In genomic region chr3:96410966-96411365, GRCm38 (mm10) we compare ENCODE assay signal across 21 mouse cellular contexts. TPM values are rescaled to one million over a fixed set of nuclear protein-coding genes. Genes with fewer than 3 reads are reported as not detected.
DNase-seq lines count a peak whose midpoint lies in the region; ATAC-seq and TF ChIP-seq lines count a peak whose summit lies in the region.
"Had no signal": no experiment of that assay in that cellular context is flagged by ENCODE, and none has a peak within 500 bp of the region (broad histone marks: within the 10 kb centered on the region; RNA-seq: fewer than 3 reads in every experiment).

No protein-coding gene starts in this region.

- H3K4me1 ChIP-seq in liver, embryonic 14.5 days (replicated peaks; ENCODE audit: control insufficient read depth in 2 of 2, insufficient read depth in 2 of 2, low read length in 1 of 2): peaks cover 9 to 17% of the 10 kb centered on the region in 2 experiments
- peaks cover 24% of the 10 kb centered on the region for H3K4me1 ChIP-seq in liver, embryonic 11.5 days (replicated peaks; ENCODE audit: control insufficient read depth, insufficient read depth, low read length)

- no peaks in the 10 kb centered on the region for H3K9me3 ChIP-seq in liver, embryonic 14.5 days (ENCODE audit: control insufficient read depth, low read length)
- H3K9me3 ChIP-seq in liver, embryonic 11.5 days (ENCODE audit: control insufficient read depth, low read length): no peaks in the 10 kb centered on the region
- H3K9me3 ChIP-seq: embryonic facial prominence, embryonic 13.5 days; heart, embryonic 10.5 days; hindbrain, embryonic 15.5 days; limb, embryonic 15.5 days; lung, embryonic 15.5 days; neural tube, embryonic 13.5 days had no signal

- peak; percentile 34 for TF ChIP-seq CTCF in liver, embryonic 14.5 days (IDR thresholded peaks at IDR 0.05; ENCODE audit: low read depth)

- no peak overlapping the region; the same call in 1 of the 2 replicates for H3K9ac ChIP-seq in liver, embryonic 14.5 days (replicated peaks)
- no peak overlapping the region for H3K9ac ChIP-seq in liver, embryonic 11.5 days (ENCODE audit: low read depth, low read length)
- H3K9ac ChIP-seq: embryonic facial prominence, embryonic 13.5 days; hindbrain, embryonic 15.5 days; limb, embryonic 15.5 days; lung, embryonic 15.5 days; neural tube, embryonic 13.5 days had no signal

- no peak for ATAC-seq in CD4-positive, CD25-positive, alpha-beta regulatory T cell, adult 4 months
- ATAC-seq in liver, embryonic 14.5 days (ENCODE audit: insufficient read depth): no peak
- no peak for ATAC-seq in liver, embryonic 11.5 days (replicated peaks; ENCODE audit: low FRiP score)

- no peak overlapping the region for H3K27ac ChIP-seq in liver, embryonic 14.5 days
- no peak overlapping the region for H3K27ac ChIP-seq in liver, embryonic 11.5 days (ENCODE audit: low read depth, low read length)
- H3K27ac ChIP-seq: embryonic facial prominence, embryonic 13.5 days; heart, embryonic 10.5 days; hindbrain, embryonic 15.5 days; limb, embryonic 15.5 days; lung, embryonic 15.5 days; neural tube, embryonic 13.5 days had no signal

- no peaks in the 10 kb centered on the region; the same call in 1 of the 2 replicates for H3K36me3 ChIP-seq in liver, embryonic 14.5 days (replicated peaks; ENCODE audit: control insufficient read depth, insufficient read depth, low read depth)
- H3K36me3 ChIP-seq in liver, embryonic 11.5 days (ENCODE audit: control insufficient read depth, insufficient read depth, low read length): no peaks in the 10 kb centered on the region
- H3K36me3 ChIP-seq: hindbrain, embryonic 15.5 days; limb, embryonic 15.5 days; lung, embryonic 15.5 days; neural tube, embryonic 13.5 days had no signal

- TF ChIP-seq EP300 in liver, embryonic 14.5 days (IDR thresholded peaks at IDR 0.05; ENCODE audit: low read depth): no peak

- 63% methylated on average over 5 of the region's 5 CpGs for WGBS in liver, embryonic 14.5 days (ENCODE audit: insufficient replicate concordance)
- WGBS in liver, embryonic 11.5 days: 76% methylated on average over 5 of the region's 5 CpGs

- H3K4me2 ChIP-seq in liver, embryonic 14.5 days (ENCODE audit: low read depth): no peak overlapping the region
- H3K4me2 ChIP-seq in liver, embryonic 11.5 days: no peak overlapping the region
- H3K4me2 ChIP-seq: embryonic facial prominence, embryonic 13.5 days; hindbrain, embryonic 15.5 days; limb, embryonic 15.5 days; lung, embryonic 15.5 days; neural tube, embryonic 13.5 days had no signal

- H3K27me3 ChIP-seq in liver, embryonic 14.5 days (ENCODE audit: control insufficient read depth, insufficient read depth, low read length): peaks cover 15% of the 10 kb centered on the region
- H3K27me3 ChIP-seq in liver, embryonic 11.5 days (replicated peaks; ENCODE audit: control insufficient read depth, insufficient read depth, low read length): peaks cover 24% of the 10 kb centered on the region

- peak; percentile 32 for DNase-seq in CD4-positive, CD25-positive, alpha-beta regulatory T cell, adult 2 months (ENCODE audit: low read depth, low spot score)
- DNase-seq in liver, embryonic 14.5 days (ENCODE audit: low read depth in 3 of 3, low spot score in 3 of 3): no peak
- DNase-seq in liver, embryonic 11.5 days (ENCODE audit: low spot score): no peak
- peak; percentile 50 for DNase-seq in ES-CJ7 (ENCODE audit: low read depth, low spot score)
- peak; percentile 38 for DNase-seq in induced T-regulatory cell, adult 2 months (ENCODE audit: low read depth)
- no peak for DNase-seq in left cerebral cortex, adult 9 months (ENCODE audit: low spot score in 2 of 2)
- DNase-seq in embryo, embryonic 10 days (ENCODE audit: low spot score): no peak
- DNase-seq: cerebellum, postnatal 36 days; gastrocnemius, postnatal 36 days; heart, postnatal 14 days; kidney, adult 9 months; right cerebral cortex, postnatal 4 days had no signal

- H3K4me3 ChIP-seq in liver, embryonic 14.5 days (ENCODE audit: insufficient read depth in 1 of 2, low read depth in 2 of 2, low read length in 2 of 2): no peak overlapping the region
- H3K4me3 ChIP-seq in liver, embryonic 11.5 days (ENCODE audit: low read depth, low read length): no peak overlapping the region
- H3K4me3 ChIP-seq: embryonic facial prominence, embryonic 13.5 days; heart, embryonic 10.5 days; hindbrain, embryonic 15.5 days; limb, embryonic 15.5 days; lung, embryonic 15.5 days; megakaryocyte, embryonic 14.5 days; neural tube, embryonic 13.5 days had no signal

RNA-seq across cellular contexts. Expression of gene BC107364, which starts 41.1 kb away (rescaled TPM):
- polyA plus RNA-seq in CD4-positive, CD25-positive, alpha-beta regulatory T cell, adult 4 months (2017; shearing (Covaris generic)): not detected
- polyA plus RNA-seq in liver, embryonic 14.5 days (2012; rRNA removed): not detected in 2 replicates
- not detected in 2 replicates for polyA plus RNA-seq in liver, embryonic 14.5 days (2014; fragmentation: Nextera tagmentation; extraction: Ambion mirVana)
- not detected in 2 replicates for polyA plus RNA-seq in liver, embryonic 11.5 days (2014; fragmentation: Nextera tagmentation; extraction: Ambion mirVana)
- polyA plus RNA-seq: frontal cortex, adult 2 months; heart, embryonic 10.5 days; hindbrain, embryonic 15.5 days; neural tube, embryonic 13.5 days had no signal

Comparison
In these comparisons a context has a peak if more than half of its experiments do, and no peak if none do; other contexts are left out.
1. DNase-seq: peak in CD4-positive, CD25-positive, alpha-beta regulatory T cell, adult 2 months (single experiment), ES-CJ7 (single experiment) and induced T-regulatory cell, adult 2 months (single experiment); none in liver, embryonic 14.5 days (0 of 3), liver, embryonic 11.5 days (single experiment), left cerebral cortex, adult 9 months (0 of 2) and embryo, embryonic 10 days (single experiment).